Mouse (Mus musculus) megakaryocyte, embryonic 14.5 days (primary cell): ENCODE data around the gene Ank3. TPM values are rescaled to one million over a fixed set of nuclear protein-coding genes. Genes with fewer than 3 reads are reported as not detected.
A peak's percentile ranks its signal among the peaks of the same experiment; 100 is the strongest.

Experiments
- H3K27me3 ChIP-seq: replicated peaks from 2 replicates; pipeline ENCODE3; 2012; ENCODE audit warnings: inconsistent platforms
- H3K36me3 ChIP-seq: replicated peaks from 2 replicates; pipeline ENCODE3; 2012; ENCODE audit warnings: low read length, inconsistent platforms, mixed read lengths
- H3K4me1 ChIP-seq: 2 replicates; pipeline ENCODE4 v1.6.1; 2012; ENCODE audit warnings: inconsistent platforms
- H3K4me3 ChIP-seq: replicated peaks from 2 replicates; pipeline ENCODE3; 2012; ENCODE audit warnings: moderate library complexity, mild to moderate bottlenecking, inconsistent platforms
- H3K9me3 ChIP-seq: 2 replicates; pipeline ENCODE4 v1.6.1; 2012; ENCODE audit warnings: inconsistent platforms
- FLI1 ChIP-seq: IDR thresholded peaks from 2 replicates; pipeline ENCODE4 v1.6.1; 2012; ENCODE audit warnings: low read length, inconsistent platforms, mixed read lengths
- GATA1 ChIP-seq: IDR thresholded peaks from 3 replicates; pipeline ENCODE4 v1.6.1; 2012; ENCODE audit warnings: mixed read lengths, low read length, inconsistent platforms, borderline replicate concordance
- polyA plus RNA-seq: library from polyadenylated mRNA; stranded (reverse); fragments of >175 nt; gene quantifications from 2 replicates; pipeline ENCODE4 v1.2.3, GENCODE M21; 2012; ENCODE audit warnings: low replicate concordance; ENCODE audit not compliant: insufficient read depth

Ank3 gene
- polyA plus RNA-seq, 1 experiment = 4.4 TPM

DNA sequence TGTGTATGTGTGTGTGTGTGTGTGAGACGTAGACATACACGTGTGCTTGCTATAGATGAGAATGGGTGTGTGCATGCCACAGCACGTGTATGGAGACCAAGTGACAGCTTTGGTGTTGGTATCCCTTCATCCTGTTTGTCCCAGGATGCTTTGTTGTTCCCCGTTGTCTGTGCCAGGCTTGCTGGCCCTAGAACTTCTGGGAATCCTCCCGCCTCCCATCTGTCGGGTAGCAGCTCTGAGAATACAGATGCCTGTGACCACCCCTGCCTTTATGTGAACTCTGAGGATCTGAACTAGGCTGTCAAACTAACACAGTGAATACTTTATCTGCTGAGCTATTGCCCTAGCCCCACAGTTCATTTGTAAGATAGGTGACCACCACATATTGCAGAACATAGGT, 330.3 kb downstream of the Ank3 start:
- Histone ChIP-seq H3K27me3 (no peaks in the 10 kb centered on the region), H3K4me1 (no peaks in the 10 kb centered on the region), H3K36me3 (no peaks in the 10 kb centered on the region), H3K4me3 (no peak overlapping the region), H3K9me3 (peaks cover 9% of the 10 kb centered on the region; the same call in 1 of the 2 replicates)
- TF ChIP-seq FLI1 = no peak
- no peak for TF ChIP-seq GATA1

DNA sequence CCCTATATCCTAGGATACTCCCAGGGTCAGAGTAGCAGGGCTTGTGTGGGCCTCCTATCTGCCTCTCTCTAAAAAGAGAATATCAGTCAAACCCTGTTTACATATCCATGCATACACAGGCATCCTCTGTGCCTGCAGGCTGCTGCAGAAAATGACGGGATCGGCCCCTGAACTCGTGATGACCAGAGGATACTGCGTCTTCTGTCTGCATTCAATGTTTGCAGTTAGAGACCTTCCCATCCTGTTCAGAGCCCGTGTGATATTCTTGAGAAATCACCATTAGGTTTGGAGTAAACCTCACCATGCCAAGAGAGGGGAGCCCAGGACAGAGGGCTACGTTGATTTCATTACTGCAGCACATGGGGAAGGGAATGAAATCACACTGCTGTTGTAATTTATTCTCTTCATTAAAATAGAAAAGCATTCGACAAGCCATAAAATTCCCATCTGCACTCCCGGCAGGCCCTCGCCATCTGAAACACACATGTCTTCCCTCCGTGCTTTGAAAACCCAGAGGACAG, 331.8 kb downstream of the Ank3 start:
- Histone ChIP-seq H3K9me3 (peaks cover 12% of the 10 kb centered on the region), H3K4me3 (no peak overlapping the region), H3K27me3 (no peaks in the 10 kb centered on the region), H3K36me3 (no peaks in the 10 kb centered on the region), H3K4me1 (no peaks in the 10 kb centered on the region)
- TF ChIP-seq FLI1 (no peak), GATA1 (no peak)

- Histone ChIP-seq H3K4me3 (no peak overlapping the region), H3K9me3 (peaks cover 18% of the 10 kb centered on the region), H3K27me3 (no peaks in the 10 kb centered on the region), H3K36me3 (no peaks in the 10 kb centered on the region), H3K4me1 (no peaks in the 10 kb centered on the region)
- TF ChIP-seq GATA1 (no peak), FLI1 (no peak)
Measured at GRCm38 (mm10) chr10:69731341-69731740, 332.8 kb downstream of the Ank3 start.

DNA sequence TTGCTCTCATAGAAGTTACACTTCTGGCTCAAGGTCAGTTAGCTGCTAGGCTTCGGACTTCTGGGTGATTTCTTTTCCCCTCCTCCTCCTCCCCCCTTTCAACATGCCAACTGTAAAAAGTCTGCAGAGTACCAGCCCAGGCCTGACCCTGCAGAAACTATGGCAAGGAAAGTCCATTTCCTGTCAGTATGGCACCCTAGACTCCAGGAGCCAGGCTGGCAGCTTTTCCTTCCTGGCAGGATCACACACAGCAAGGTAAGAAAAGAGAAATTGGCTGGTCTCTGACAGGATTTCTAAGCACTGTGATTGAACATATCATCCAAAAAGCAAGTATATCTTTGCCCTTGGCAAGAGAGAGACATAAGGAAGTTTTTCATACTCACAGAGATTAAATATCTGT, 333.3 kb downstream of the Ank3 start:
- Histone ChIP-seq H3K27me3 (no peaks in the 10 kb centered on the region), H3K4me1 (no peaks in the 10 kb centered on the region), H3K4me3 (no peak overlapping the region), H3K9me3 (peaks cover 19% of the 10 kb centered on the region), H3K36me3 (no peaks in the 10 kb centered on the region)
- TF ChIP-seq GATA1 (no peak), FLI1 (no peak)

DNA sequence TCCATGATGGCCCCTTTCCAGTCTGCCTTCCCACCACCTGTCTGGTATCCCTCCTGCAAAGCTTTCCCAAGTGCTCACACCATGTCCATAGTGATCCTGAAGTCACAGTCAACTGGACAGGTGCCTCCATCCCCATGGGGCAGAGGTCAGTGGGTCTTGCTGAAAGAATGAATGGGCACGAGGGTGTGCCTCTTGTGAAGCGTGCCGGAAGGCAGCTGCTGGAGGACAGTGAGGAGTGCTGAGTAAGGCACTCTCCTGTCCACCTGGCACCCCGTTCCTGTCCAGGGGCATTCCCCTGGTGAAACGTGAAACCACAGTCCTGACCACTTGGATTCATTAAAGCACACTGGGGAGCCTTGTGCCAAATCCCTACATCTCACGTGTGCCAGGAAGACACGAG, 337.7 kb downstream of the Ank3 start:
- H3K9me3 ChIP-seq = peaks cover 27% of the 10 kb centered on the region
- H3K4me3 ChIP-seq = no peak overlapping the region
- H3K36me3 ChIP-seq = no peaks in the 10 kb centered on the region
- no peaks in the 10 kb centered on the region for H3K4me1 ChIP-seq
- TF ChIP-seq GATA1 = no peak
- TF ChIP-seq FLI1 = no peak
- H3K27me3 ChIP-seq = no peaks in the 10 kb centered on the region

- Histone ChIP-seq H3K4me1 (no peaks in the 10 kb centered on the region), H3K36me3 (no peaks in the 10 kb centered on the region), H3K4me3 (no peak overlapping the region), H3K27me3 (no peaks in the 10 kb centered on the region), H3K9me3 (peaks cover 28% of the 10 kb centered on the region)
- no peak for TF ChIP-seq GATA1
Measured at GRCm38 (mm10) chr10:69738741-69739271, 340.2 kb downstream of the Ank3 start.

DNA sequence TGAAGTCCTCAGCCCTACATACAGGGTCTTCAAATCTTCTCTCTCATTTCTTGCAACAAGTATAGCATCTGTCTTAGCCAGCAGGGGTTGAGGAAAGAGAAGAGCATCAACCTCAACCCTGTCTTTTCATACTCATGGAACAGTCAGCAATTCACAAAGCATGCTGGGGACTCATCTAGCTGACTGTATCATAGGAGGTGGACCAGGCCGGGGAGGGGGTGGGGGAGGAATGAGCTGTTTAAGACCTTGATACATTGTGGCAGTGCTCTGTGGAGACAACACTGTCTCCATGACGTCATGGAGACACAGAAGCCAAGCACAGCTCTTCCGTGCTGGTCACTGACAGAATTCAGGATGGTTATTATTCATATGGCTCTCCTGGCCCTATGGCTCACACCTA, 344.0 kb downstream of the Ank3 start:
- peaks cover 13% of the 10 kb centered on the region; the same call in 1 of the 2 replicates for H3K9me3 ChIP-seq
- no peak for TF ChIP-seq FLI1
- TF ChIP-seq GATA1 = no peak
- no peak overlapping the region for H3K4me3 ChIP-seq

GRCm38 (mm10) chr10:69744181-69744580, 345.6 kb downstream of the Ank3 start:
- TF ChIP-seq FLI1 (no peak), GATA1 (no peak)
- no peak overlapping the region for H3K4me3 ChIP-seq
- no peaks in the 10 kb centered on the region for H3K4me1 ChIP-seq
- H3K9me3 ChIP-seq = peaks cover 13% of the 10 kb centered on the region; the same call in 1 of the 2 replicates
- H3K27me3 ChIP-seq = no peaks in the 10 kb centered on the region
- no peaks in the 10 kb centered on the region for H3K36me3 ChIP-seq

More for the DNA sequence above, 344.0 kb downstream of the Ank3 start:
- no peaks in the 10 kb centered on the region for H3K27me3 ChIP-seq
- no peaks in the 10 kb centered on the region for H3K4me1 ChIP-seq
- no peaks in the 10 kb centered on the region for H3K36me3 ChIP-seq

- H3K27me3 ChIP-seq = no peaks in the 10 kb centered on the region
- TF ChIP-seq FLI1 = no peak
- no peak for TF ChIP-seq GATA1
- H3K4me1 ChIP-seq = no peaks in the 10 kb centered on the region
- no peaks in the 10 kb centered on the region for H3K36me3 ChIP-seq
- H3K9me3 ChIP-seq = peaks cover 9% of the 10 kb centered on the region; the same call in 1 of the 2 replicates
- H3K4me3 ChIP-seq = peak overlapping the region; percentile 40
Measured at GRCm38 (mm10) chr10:69744871-69745270, 346.3 kb downstream of the Ank3 start.

DNA sequence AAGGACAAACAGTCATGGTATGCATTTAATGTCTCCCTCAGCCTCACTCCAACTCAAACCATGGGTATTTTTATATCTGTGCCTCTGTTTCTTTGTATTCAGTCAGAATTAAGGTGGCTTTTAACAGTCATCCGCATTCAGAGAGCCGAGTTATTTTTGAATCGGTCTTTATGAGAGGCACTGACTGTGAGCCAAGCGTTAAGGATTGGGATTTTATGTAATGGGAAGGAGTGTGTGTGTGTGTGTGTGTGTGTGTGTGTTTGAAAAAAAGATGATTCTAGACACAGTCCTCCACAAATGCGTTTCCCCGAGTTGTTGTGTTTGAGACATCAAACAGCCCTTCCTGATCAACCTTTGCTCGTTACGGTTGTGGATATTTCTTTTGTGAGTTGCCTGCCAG, 347.7 kb downstream of the Ank3 start:
- no peaks in the 10 kb centered on the region for H3K27me3 ChIP-seq
- peaks cover 4% of the 10 kb centered on the region; the same call in 1 of the 2 replicates for H3K9me3 ChIP-seq
- no peak overlapping the region for H3K4me3 ChIP-seq
- no peaks in the 10 kb centered on the region for H3K4me1 ChIP-seq
- no peaks in the 10 kb centered on the region for H3K36me3 ChIP-seq
- TF ChIP-seq FLI1 (no peak), GATA1 (no peak)
